Mouse (Mus musculus) layer of hippocampus, adult 2 months (tissue): ENCODE measurements around the gene Arpc1b. TPM values are rescaled to one million over a fixed set of nuclear protein-coding genes. Genes with fewer than 3 reads are reported as not detected.
"Not testable (repeated sequence)": the region's sequence is repeated elsewhere in the genome, so short reads cannot be mapped to it uniquely, and the experiment has no call there.

Experiments
- DNase-seq, 2 experiments: peaks; one replicate each; pipeline ENCODE4 v3.0.0; 2022; ENCODE audit warnings: low spot score in 2 of 2
- H3K27ac ChIP-seq: fragments of 200-600 bp; 2 replicates; pipeline ENCODE4 v1.8.1; 2022
- H3K4me3 ChIP-seq: fragments of 200-600 bp; 2 replicates; pipeline ENCODE4 v1.8.1; 2022; ENCODE audit warnings: mild to moderate bottlenecking
- CTCF ChIP-seq: fragments of 200-600 bp; conservative IDR thresholded peaks from 2 replicates; pipeline ENCODE4 v1.8.1; 2022; ENCODE audit warnings: antibody characterized with exemption, mild to moderate bottlenecking, moderate library complexity
- long read RNA-seq, 2 experiments: library from polyadenylated mRNA; stranded (forward); transcript quantifications; one replicate each; pipeline ENCODE4 v2.0.0; 2021; ENCODE audit warnings: borderline mapping rate in 2 of 2
- total RNA-seq, 2 experiments: library from RNA; stranded (reverse); gene quantifications; 2 replicates each; pipeline ENCODE4 v1.2.3; 2021

The Arpc1b gene
- total RNA-seq: 10 to 100 TPM; 17.7 to 19.4 TPM
- long read RNA-seq, experiment 1, transcript Arpc1b-201 (10 exons, 3,105 nt): major isoform, 8 of 19 reads
- long read RNA-seq, experiment 1, partial matches to known transcripts: 1 of 19 reads
- long read RNA-seq, experiment 1, other reads (novel, unspliced or antisense): 10 of 19 reads
- long read RNA-seq, experiment 2, transcript Arpc1b-201 (10 exons, 3,105 nt): major isoform, 12 of 16 reads
- long read RNA-seq, experiment 2, partial matches to known transcripts: 0 of 16 reads
- long read RNA-seq, experiment 2, other reads (novel, unspliced or antisense): 4 of 16 reads

- DNase-seq: no peak
- H3K27ac ChIP-seq: peak within 1 kb of the TSS; percentile 78
- H3K4me3 ChIP-seq: peak within 1 kb of the TSS; percentile 58
- no peak for TF ChIP-seq CTCF
These were observed at the start of gene Arpc1b for GRCm38 (mm10) chr5:145114071-145114605. Gene Arpc1b, plus strand, starts transcription at chr5:145114215.

GRCm38 (mm10) chr5:145064765-145065340 is 49.2 kb upstream of the Arpc1b start:
- DNase-seq: no peak
- no peak for TF ChIP-seq CTCF
- Histone ChIP-seq H3K27ac (no peak overlapping the region), H3K4me3 (no peak overlapping the region)

GRCm38 (mm10) chr5:145068863-145069262 is 45.2 kb upstream of the Arpc1b start:
- TF ChIP-seq CTCF: no peak
- no peak for DNase-seq
- Histone ChIP-seq H3K27ac (no peak overlapping the region), H3K4me3 (no peak overlapping the region)

GRCm38 (mm10) chr5:145069707-145070106 is 44.3 kb upstream of the Arpc1b start:
- H3K4me3 ChIP-seq: no peak overlapping the region
- H3K27ac ChIP-seq: no peak overlapping the region
- DNase-seq: peak; percentile 68 to 88
- peak; percentile 96 for TF ChIP-seq CTCF

- H3K4me3 ChIP-seq: no peak overlapping the region
- DNase-seq: no peak
- no peak overlapping the region for H3K27ac ChIP-seq
- peak; percentile 29 for TF ChIP-seq CTCF
These were observed 42.7 kb upstream of the Arpc1b start for GRCm38 (mm10) chr5:145071342-145071741.

- DNase-seq: no peak
- H3K27ac ChIP-seq: no peak overlapping the region
- TF ChIP-seq CTCF: no peak
- no peak overlapping the region for H3K4me3 ChIP-seq
These were observed 38.9 kb upstream of the Arpc1b start for GRCm38 (mm10) chr5:145075081-145075480.

- no peak for DNase-seq
- TF ChIP-seq CTCF: no peak
- Histone ChIP-seq H3K27ac (no peak overlapping the region), H3K4me3 (no peak overlapping the region)
These were observed 32.0 kb upstream of the Arpc1b start for GRCm38 (mm10) chr5:145081866-145082613.

- H3K27ac ChIP-seq: peak overlapping the region; percentile 97
- DNase-seq: not testable (repeated sequence)
- H3K4me3 ChIP-seq: peak overlapping the region; percentile 82
These were observed 30.8 kb upstream of the Arpc1b start for GRCm38 (mm10) chr5:145083201-145083600.

DNA sequence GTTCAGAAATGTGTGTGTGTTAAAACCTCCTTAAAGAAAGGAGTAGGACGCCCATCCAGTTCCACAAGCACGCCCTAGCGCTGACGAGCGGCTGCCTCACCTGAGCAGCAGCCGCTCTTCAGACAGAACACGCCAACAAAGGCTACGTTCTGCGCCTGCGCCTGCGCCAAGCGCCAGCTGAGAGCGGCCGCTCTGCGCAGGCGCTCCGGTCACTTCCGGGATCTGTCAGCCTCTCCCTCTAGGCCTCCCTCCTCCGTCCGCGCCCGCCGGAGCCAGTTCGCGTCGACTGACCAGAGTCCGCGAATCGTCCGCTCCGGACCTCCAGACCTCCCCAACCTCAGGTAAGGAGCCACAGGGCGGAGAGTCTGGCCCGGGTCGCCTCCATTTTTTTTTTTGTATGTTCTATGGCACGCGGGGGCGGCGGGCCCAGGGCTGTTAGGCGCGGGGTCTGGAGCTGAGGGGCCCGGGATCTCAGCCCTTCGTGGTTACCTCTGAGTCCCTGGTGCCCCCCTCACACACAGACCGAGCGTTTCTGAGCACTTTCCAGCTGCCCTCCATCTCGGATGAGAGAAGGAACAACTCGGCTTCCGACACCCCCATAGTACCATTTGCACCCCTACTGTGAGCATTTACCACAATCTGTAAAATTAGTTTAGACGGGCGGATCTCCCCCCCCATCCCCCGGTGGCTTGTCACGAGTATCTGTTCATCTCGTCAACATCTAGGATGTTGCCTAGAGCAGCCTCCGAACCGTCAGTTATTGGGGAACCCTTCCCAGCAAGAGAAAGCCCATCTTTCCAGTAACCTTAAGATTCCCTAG is 30.2 kb upstream of the Arpc1b start, which contains the start of the genes Arpc1a and Kpna7:
Gene Arpc1a, plus strand, starts transcription at position 199 of the 820 bp plus-strand sequence.
Gene Kpna7, minus strand, starts transcription at position 399 of the 820 bp plus-strand sequence.
- peak; percentile 90 to 91 for DNase-seq
- Histone ChIP-seq H3K27ac (peak within 1 kb of the TSS; percentile 97), H3K4me3 (peak within 1 kb of the TSS; percentile 82)
- TF ChIP-seq CTCF: no peak

DNA sequence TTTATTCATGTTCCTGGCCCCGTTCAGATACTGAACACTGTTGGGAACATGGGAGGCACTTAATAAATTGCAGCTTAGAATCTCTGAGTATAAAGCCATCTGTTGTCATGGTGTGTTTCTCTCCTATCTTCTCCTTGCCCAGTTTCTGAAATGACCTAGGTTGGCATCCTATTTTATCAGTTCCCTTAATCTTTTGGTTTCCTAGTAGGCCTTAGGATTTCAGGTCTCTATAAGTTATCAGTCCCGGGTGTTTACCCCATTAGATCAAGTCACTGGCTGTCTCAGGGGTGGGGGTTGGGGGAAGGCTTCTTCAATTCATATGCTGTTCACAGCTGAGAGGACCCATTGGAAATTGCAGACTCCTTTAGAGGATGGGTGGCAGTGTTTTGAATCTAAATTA is 29.2 kb upstream of the Arpc1b start:
- TF ChIP-seq CTCF: no peak
- Histone ChIP-seq H3K27ac (peak overlapping the region; percentile 97), H3K4me3 (peak overlapping the region; percentile 82)
- DNase-seq: no peak

DNA sequence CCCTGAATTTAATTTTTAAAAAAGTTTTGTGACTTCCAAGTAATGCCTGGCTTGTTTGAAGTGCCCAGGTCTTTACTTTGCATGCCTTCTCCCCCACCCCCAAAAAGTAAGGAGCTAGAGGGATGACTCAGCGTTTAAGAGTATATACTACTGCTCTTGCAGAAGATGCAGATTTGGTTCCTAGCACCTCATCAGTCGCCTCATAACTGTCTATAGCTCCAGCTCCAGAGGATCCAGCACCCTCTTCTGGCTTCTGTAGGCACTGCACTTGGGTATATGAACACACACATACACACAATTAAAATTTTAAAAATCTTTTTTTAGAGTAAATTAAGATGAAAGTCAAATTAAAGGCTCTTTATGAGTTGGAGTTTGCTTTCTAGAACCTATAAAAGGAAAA is 25.8 kb upstream of the Arpc1b start:
- DNase-seq: no peak
- no peak overlapping the region for H3K4me3 ChIP-seq
- H3K27ac ChIP-seq: peak overlapping the region; percentile 83
- peak; percentile 58 for TF ChIP-seq CTCF

- H3K27ac ChIP-seq: peak overlapping the region; percentile 83
- DNase-seq: no peak
- no peak for TF ChIP-seq CTCF
- H3K4me3 ChIP-seq: no peak overlapping the region; the same call in 1 of the 2 replicates
These were observed 24.1 kb upstream of the Arpc1b start for GRCm38 (mm10) chr5:145089878-145090277.
